Mouse (Mus musculus): ENCODE measurements at regions not wholly inside any gene's neighbourhood (a gene's known extent, or its start where the extent isn't known, plus 50 kb on each side); places are given as distances from the start of the nearest gene placed in this dataset.

DNA sequence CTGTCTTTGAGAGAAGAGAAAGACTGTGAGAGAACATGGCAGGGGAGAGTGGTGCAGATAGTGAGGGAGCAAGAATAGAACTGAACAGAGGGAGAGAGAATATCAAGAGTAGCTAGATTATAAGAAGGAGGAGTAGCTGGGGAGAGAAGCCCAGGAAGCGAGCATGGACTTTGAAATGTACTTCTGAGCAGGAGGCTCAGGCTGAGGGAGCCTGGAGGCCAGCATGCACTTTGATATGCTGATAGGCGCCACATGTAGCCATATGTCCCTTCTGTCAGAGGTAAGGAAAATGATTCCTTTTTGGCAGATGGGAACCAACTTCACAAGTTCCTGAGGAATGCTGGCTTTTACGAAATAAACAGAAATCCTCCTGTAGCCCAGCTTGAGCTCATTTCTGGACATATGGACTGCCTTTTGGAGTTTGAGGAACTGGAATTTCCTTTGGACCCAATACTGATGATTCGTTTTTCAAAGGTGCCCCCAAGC lies 126.9 kb upstream of the Syt13 start:
- ATAC-seq (replicated peaks; ENCODE audit: low read depth, poor library complexity, severe bottlenecking): no peak

GRCm38 (mm10) chr2:92788875-92789274 lies 126.0 kb upstream of the Syt13 start:
- no peak for ATAC-seq (replicated peaks; ENCODE audit: low read depth, poor library complexity, severe bottlenecking)

- ATAC-seq (replicated peaks; ENCODE audit: low read depth, poor library complexity, severe bottlenecking): no peak
Measured at GRCm38 (mm10) chr2:92790374-92790773, 124.5 kb upstream of the Syt13 start.

- no peak for ATAC-seq (replicated peaks; ENCODE audit: low read depth, poor library complexity, severe bottlenecking)
Measured at GRCm38 (mm10) chr2:92799770-92800169, 115.1 kb upstream of the Syt13 start.

DNA sequence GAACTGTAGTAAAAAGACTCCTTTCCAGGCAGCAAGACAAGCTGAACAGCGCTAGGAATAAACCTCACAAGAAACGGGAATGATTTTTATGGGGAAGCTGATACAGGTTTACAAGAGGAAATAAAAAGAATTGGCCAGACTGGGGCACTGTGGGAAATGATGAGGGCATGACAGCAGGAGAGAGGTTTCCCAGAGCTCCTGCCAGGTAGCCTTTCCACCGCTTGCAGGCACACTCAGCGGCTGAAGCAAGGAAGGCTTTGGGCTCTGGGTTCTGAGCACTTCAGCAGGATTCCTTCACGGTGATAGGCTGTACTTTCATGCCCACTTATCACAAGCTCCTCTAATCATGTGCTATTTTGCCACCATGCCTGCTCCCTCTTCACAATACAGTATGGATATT lies 114.2 kb upstream of the Syt13 start:
- ATAC-seq (replicated peaks; ENCODE audit: low read depth, poor library complexity, severe bottlenecking): no peak

DNA sequence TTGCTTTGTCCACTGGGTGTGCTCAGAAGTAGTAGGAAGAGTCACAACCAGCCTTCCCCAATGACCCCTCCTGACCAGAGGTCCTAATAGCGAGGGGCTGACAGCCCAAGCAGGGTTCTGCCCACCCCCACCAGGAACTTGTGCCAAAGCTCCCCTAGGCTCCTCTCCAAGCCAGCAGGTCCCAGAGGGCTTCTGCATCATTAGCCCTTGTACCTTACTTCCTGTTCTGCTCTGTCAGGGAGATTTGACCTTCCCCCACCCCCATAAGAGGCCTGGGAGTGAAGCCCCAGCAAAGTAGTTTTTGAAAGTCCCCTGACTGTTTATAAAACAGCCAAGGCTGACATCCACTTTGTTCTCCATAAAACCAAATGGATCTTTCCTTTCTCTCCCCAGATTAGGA lies 110.0 kb upstream of the Syt13 start:
- ATAC-seq (replicated peaks; ENCODE audit: low read depth, poor library complexity, severe bottlenecking): no peak

GRCm38 (mm10) chr2:92805761-92806160 lies 109.1 kb upstream of the Syt13 start:
- no peak for ATAC-seq (replicated peaks; ENCODE audit: low read depth, poor library complexity, severe bottlenecking)

GRCm38 (mm10) chr2:92806481-92807195 lies 108.3 kb upstream of the Syt13 start:
- no peak for ATAC-seq (replicated peaks; ENCODE audit: low read depth, poor library complexity, severe bottlenecking)

DNA sequence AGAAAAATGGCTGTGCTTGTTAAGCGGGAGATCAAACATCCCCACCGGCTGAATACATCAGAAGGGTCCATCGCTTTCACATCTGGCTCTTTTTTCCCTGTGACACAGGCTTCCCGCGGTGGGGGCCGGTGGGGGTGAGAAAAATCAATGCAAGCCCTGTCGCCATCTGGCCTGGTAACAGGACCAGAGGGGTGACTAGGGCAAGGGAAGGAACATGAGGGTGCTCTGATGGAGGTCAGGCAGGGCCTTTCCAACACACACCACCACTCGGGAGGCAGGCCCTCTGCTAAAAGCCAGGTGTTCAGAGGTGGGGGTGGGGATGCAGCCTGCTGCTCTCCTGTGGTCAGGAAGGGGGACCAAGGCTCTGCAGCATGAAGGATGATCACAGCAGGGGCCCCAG lies 107.5 kb upstream of the Syt13 start:
- no peak; the same call in 1 of the 2 replicates for ATAC-seq (replicated peaks; ENCODE audit: low read depth, poor library complexity, severe bottlenecking)

GRCm38 (mm10) chr2:92808121-92808520 lies 106.8 kb upstream of the Syt13 start:
- ATAC-seq (replicated peaks; ENCODE audit: low read depth, poor library complexity, severe bottlenecking): no peak

DNA sequence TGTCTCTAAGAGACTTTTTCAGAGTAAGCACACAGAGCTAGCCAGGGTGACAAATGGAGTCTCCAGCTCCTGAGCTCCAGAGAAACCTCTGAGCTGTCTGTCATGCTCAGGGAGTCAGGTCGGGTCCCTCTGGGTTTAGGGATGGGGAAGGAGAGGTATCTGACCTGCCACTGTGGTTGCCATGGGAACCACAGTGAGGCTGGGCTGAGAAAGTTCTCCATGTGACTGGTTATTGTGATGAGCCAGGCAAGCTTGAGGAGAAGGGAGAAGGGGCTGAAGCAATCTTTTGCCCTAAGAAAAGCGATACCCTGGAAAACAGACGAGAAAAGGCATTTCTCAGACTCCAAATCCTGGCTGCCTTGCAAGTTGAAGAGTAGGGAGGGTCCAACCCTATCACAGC lies 105.7 kb upstream of the Syt13 start:
- ATAC-seq (replicated peaks; ENCODE audit: low read depth, poor library complexity, severe bottlenecking): no peak

DNA sequence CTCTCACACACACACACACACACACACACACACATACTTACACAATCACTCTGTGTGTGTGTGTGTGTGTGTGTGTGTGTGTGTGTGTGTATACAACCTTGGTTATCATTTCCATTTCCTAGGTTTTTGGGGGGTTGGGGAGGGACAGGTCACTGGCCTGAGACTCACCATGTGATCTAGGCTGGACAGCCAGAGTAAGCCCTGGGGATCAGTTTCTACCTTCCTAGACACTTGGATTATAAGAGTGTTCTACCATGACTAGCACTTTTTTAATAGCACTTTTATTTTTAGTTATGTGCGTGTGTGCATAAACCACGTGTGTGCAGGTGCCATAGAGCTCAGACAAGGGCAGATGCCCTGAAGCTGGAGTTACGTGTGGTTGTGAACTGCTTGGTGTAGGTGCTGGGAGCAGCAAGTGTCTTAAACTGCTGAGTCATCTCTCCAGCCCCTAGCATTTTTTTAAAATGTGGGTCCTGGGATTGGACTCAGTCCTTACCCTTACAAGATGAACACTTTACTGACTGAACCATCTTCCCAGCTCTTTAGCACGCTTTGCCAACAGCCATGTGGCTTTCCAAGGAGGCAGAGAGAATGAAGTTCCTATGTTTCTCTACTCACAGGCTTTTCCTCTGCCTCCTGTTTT lies 105.1 kb upstream of the Syt13 start:
- no peak for ATAC-seq (replicated peaks; ENCODE audit: low read depth, poor library complexity, severe bottlenecking)

- ATAC-seq (replicated peaks; ENCODE audit: low read depth, poor library complexity, severe bottlenecking): peak; percentile 61; the same call in 1 of the 2 replicates
Measured at GRCm38 (mm10) chr2:92810956-92811355, 103.9 kb upstream of the Syt13 start.

- no peak for ATAC-seq (replicated peaks; ENCODE audit: low read depth, poor library complexity, severe bottlenecking)
Measured at GRCm38 (mm10) chr2:92813028-92813427, 101.9 kb upstream of the Syt13 start.

DNA sequence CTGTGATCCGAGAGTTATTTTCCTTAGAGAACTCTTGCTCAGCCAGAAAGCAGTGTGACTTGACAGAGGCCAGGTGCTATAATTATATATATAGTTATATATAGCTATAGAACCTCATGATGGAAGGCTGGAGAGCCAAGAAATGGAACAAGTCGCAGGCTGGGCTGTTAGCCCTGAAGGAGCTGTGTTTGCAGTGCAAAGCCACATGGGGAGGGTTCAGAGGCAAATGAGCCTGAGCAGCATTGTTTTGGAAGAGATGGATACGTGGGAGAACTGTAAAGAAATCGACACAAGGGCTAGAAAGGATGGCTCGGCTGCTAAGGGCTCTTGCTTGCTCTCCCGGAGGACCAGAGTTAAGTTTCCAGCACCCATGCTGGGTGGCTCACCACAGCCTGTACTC lies 95.3 kb upstream of the Syt13 start:
- ATAC-seq (replicated peaks; ENCODE audit: low read depth, poor library complexity, severe bottlenecking): no peak

DNA sequence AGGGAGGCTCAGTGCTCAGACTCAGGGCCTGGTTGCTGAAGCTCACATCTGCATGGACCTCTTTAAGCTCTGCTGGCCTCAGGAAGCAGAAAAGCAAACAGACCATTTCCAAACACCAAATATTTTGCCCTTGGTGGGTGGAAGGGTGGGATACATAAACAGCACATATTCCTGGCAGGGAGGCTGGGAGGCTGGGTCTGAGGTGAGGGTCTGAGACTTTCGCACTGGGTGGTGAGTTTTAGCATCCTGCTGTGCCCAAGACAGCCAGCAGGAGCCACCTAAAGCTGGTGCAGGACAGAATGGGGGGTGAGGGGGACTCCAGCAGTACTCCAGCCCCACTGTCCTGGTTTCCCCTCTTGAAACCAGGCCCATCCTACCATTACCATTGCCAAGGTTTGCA lies 90.6 kb upstream of the Syt13 start:
- no peak for ATAC-seq (replicated peaks; ENCODE audit: low read depth, poor library complexity, severe bottlenecking)

- no peak for ATAC-seq (replicated peaks; ENCODE audit: low read depth, poor library complexity, severe bottlenecking)
Measured at GRCm38 (mm10) chr2:92825395-92825794, 89.5 kb upstream of the Syt13 start.

GRCm38 (mm10) chr2:92830134-92830533 lies 84.8 kb upstream of the Syt13 start:
- ATAC-seq (replicated peaks; ENCODE audit: low read depth, poor library complexity, severe bottlenecking): no peak

GRCm38 (mm10) chr2:92831784-92832183 lies 83.1 kb upstream of the Syt13 start:
- peak; percentile 36 for ATAC-seq (replicated peaks; ENCODE audit: low read depth, poor library complexity, severe bottlenecking)

GRCm38 (mm10) chr2:92836203-92836602 lies 78.7 kb upstream of the Syt13 start:
- ATAC-seq (replicated peaks; ENCODE audit: low read depth, poor library complexity, severe bottlenecking): 0 out of 2 replicates have a peak, but pooled peaks have one; percentile 26

DNA sequence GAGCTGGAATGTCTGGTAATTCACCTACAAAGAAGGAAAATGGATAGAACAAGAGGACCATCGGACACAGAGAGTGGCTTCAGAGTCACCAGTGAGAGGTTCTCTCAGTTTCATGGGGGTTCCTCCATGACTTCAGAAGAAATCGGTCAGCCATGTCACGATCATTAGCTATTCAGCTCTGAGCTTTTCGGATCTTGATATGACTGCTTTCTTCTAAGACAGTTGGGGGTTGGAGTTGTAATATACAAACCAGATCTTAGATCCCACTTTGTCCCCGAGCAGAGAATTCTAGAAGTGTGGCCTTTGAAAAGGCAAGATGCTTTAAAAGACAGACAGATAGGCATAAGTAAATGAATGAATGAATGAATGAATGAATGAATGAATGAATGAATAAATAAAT lies 76.9 kb upstream of the Syt13 start:
- ATAC-seq (replicated peaks; ENCODE audit: low read depth, poor library complexity, severe bottlenecking): no peak

GRCm38 (mm10) chr2:92840009-92840408 lies 74.9 kb upstream of the Syt13 start:
- peak; percentile 68 for ATAC-seq (replicated peaks; ENCODE audit: low read depth, poor library complexity, severe bottlenecking)
